Mouse (Mus musculus): ENCODE measurements around the gene Slirp. TPM values are rescaled to one million over a fixed set of nuclear protein-coding genes. Genes with fewer than 3 reads are reported as not detected.
"Not testable (repeated sequence)": the region's sequence is repeated elsewhere in the genome, so short reads cannot be mapped to it uniquely, and the experiment has no call there.

Slirp gene
- polyA plus RNA-seq, 1 experiment from 2014 or later: 219 TPM

- H3K4me3 ChIP-seq; H3K27me3 ChIP-seq (replicated peaks); H3K4me2 ChIP-seq; H3K9me3 ChIP-seq (replicated peaks); H3K4me1 ChIP-seq; H3K27ac ChIP-seq; H3K36me3 ChIP-seq; H3K9ac ChIP-seq; ATAC-seq: not testable (repeated sequence)
- WGBS (ENCODE audit: insufficient replicate concordance): 30% methylated on average over 2 of the region's 2 CpGs
These were observed 45.0 kb downstream of the Slirp start for GRCm38 (mm10) chr12:87488683-87489082.

- WGBS (ENCODE audit: insufficient replicate concordance): 75% methylated on average over 3 of the region's 3 CpGs
- not testable (repeated sequence) for H3K36me3 ChIP-seq, ATAC-seq
These were observed 50.7 kb downstream of the Slirp start, which contains the start of gene Gm5788 for GRCm38 (mm10) chr12:87494421-87494820. Gm5788 (plus strand) TSS chr12:87494721.

More at GRCm38 (mm10) chr12:87494421-87494820, 50.7 kb downstream of the Slirp start, which contains the start of gene Gm5788:
- H3K9me3 ChIP-seq (replicated peaks); H3K27ac ChIP-seq; H3K4me1 ChIP-seq; H3K27me3 ChIP-seq (replicated peaks); H3K4me2 ChIP-seq; H3K9ac ChIP-seq; H3K4me3 ChIP-seq: not testable (repeated sequence)

Small RNAs within 50 kb of the gene (microRNA-seq; reads per million reads assigned to microRNA genes)
- 50.3 reads per million, percentile 42 among the genes with 10 or more reads in this experiment for gene Mir3068

Other genes with a start within 250 kb of the Slirp start
- 16.2 and 16.7 TPM in 2 replicates for gene Samd15, start 244.2 kb upstream of the Slirp start, polyA plus RNA-seq (2016; fragmentation: Nextera tagmentation; extraction: Ambion mirVana)
- gene Tmed8, start 243.4 kb upstream of the Slirp start, polyA plus RNA-seq (2016; fragmentation: Nextera tagmentation; extraction: Ambion mirVana): 1.3 and 1.4 TPM in 2 replicates
- 0.32 and 0.49 TPM in 2 replicates for gene Noxred1, start 205.2 kb upstream of the Slirp start, polyA plus RNA-seq (2016; fragmentation: Nextera tagmentation; extraction: Ambion mirVana)
- gene Vipas39, start 177.6 kb upstream of the Slirp start, polyA plus RNA-seq (2016; fragmentation: Nextera tagmentation; extraction: Ambion mirVana): 11.6 and 13.6 TPM in 2 replicates
- 214 and 222 TPM in 2 replicates for gene Ahsa1, start 177.4 kb upstream of the Slirp start, polyA plus RNA-seq (2016; fragmentation: Nextera tagmentation; extraction: Ambion mirVana)
- gene Ism2, start 144.2 kb upstream of the Slirp start, polyA plus RNA-seq (2016; fragmentation: Nextera tagmentation; extraction: Ambion mirVana): 0.33 and 0.74 TPM in 2 replicates
- 34.2 and 39.7 TPM in 2 replicates for gene Sptlc2, start 55.5 kb upstream of the Slirp start, polyA plus RNA-seq (2016; fragmentation: Nextera tagmentation; extraction: Ambion mirVana)
- 34.5 and 39.2 TPM in 2 replicates for gene Alkbh1, start 121 bp downstream of the Slirp start, polyA plus RNA-seq (2016; fragmentation: Nextera tagmentation; extraction: Ambion mirVana)
- gene Snw1, start 28.4 kb downstream of the Slirp start, polyA plus RNA-seq (2016; fragmentation: Nextera tagmentation; extraction: Ambion mirVana): 82.5 and 85.6 TPM in 2 replicates
- gene Gm5788, start 50.8 kb downstream of the Slirp start, polyA plus RNA-seq (2016; fragmentation: Nextera tagmentation; extraction: Ambion mirVana): not detected in 2 replicates
- not detected in 2 replicates for gene Gm8300, start 70.4 kb downstream of the Slirp start, polyA plus RNA-seq (2016; fragmentation: Nextera tagmentation; extraction: Ambion mirVana)
- gene Oog1, start 158.8 kb downstream of the Slirp start, polyA plus RNA-seq (2016; fragmentation: Nextera tagmentation; extraction: Ambion mirVana): not detected in 2 replicates
- gene Gm4027, start 175.0 kb downstream of the Slirp start, polyA plus RNA-seq (2016; fragmentation: Nextera tagmentation; extraction: Ambion mirVana): not detected in 2 replicates
- gene Gm16381, start 200.7 kb downstream of the Slirp start, polyA plus RNA-seq (2016; fragmentation: Nextera tagmentation; extraction: Ambion mirVana): not detected in 2 replicates

All from liver, embryonic 12.5 days (tissue).